Mouse (Mus musculus): Measurements from ENCODE around the gene Cabp1.

Gene Cabp1

DNA sequence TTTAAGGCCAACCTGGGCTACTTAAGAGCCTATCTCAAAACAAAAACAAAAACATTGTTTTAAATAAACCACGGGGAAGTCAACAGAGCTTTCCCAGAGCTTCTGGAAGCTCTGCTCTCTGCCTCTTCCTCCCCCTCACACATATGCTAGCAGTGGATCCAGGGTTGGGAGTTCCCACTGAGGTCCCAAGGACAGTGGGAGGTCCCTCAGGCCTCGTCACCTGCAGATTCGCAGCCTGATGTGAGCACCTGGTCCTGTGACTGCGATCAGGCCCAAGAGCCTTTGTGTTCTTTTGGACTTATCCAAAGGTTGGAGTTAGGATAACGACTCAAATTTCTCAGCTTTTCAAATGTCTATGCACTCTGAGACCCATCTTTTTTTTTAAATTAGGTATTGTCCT is 14.4 kb upstream of the Cabp1 start:
- no peak for DNase-seq

DNA sequence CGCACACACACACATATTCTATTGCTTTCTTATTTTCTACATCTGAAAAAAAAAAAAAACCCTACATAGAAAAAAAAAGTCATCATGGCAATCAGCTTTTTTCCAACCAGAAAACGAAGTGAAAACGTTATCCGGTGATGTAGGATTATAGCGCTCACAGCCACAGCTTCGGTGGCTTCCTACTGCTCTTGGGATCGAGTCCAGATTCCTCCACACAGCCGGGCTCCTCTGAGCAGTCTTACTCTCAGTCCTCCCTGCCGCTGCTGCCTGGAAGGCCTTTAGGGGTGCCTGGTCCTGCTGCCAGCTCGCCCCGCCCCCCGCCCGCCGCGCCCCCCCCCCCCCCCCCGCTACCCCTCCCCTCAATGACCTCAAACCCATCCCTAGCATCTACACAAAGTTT is 13.7 kb upstream of the Cabp1 start:
- no peak for DNase-seq

DNA sequence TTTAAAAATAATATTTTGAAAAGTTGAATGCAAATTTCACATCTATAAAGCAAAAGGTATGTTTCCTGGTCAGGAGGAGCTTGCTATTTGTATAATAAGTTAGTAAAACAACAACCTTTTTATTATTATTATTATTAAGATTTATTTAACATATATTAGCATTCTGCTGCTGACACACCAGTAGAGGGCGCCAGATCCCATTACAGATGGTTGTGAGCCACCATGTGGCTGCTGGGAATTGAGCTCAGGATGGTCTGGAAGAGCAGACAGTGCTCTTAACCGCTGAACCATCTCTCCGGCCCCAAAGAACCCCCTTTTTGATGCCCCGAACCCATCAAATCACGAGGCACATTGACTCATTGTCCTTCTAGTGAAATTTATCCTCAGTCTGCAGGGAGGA is 13.1 kb upstream of the Cabp1 start:
- DNase-seq: no peak

DNA sequence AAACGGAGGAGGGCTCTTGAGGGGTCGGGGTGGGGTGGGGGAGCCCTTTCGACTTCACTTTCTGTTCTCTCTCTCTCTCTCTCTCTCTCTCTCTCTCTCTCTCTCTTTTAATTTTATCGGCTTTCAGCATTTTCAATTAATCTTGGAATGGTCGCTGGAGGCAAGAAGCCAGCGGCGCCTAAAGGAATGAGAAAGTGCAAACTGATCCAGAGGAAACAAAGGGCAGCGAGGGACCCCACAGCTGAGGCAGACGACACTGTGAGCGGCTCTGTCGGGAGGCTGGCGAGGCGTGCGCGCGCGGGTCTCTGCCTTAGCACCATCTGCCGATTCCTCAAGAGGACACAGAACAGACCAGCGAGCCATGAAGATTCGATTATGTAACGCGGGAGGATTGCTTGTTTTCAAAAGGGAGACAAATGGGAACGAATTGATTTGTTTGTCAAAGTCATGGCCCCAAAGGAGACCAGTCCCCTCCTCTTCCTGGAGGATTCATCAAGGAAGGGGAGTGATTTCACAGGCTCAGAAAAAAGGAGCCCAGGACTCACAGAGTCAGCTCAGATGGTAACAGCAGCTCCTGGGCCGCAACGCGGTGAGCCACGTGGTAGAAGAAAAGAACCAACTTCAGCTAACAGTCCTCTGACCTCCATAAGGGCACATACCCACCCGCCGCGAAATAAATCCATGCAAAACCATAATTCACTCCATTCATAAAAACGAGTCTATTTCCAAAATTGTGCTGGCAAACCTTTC is 10.6 kb upstream of the Cabp1 start:
- DNase-seq: peak; percentile 57

DNA sequence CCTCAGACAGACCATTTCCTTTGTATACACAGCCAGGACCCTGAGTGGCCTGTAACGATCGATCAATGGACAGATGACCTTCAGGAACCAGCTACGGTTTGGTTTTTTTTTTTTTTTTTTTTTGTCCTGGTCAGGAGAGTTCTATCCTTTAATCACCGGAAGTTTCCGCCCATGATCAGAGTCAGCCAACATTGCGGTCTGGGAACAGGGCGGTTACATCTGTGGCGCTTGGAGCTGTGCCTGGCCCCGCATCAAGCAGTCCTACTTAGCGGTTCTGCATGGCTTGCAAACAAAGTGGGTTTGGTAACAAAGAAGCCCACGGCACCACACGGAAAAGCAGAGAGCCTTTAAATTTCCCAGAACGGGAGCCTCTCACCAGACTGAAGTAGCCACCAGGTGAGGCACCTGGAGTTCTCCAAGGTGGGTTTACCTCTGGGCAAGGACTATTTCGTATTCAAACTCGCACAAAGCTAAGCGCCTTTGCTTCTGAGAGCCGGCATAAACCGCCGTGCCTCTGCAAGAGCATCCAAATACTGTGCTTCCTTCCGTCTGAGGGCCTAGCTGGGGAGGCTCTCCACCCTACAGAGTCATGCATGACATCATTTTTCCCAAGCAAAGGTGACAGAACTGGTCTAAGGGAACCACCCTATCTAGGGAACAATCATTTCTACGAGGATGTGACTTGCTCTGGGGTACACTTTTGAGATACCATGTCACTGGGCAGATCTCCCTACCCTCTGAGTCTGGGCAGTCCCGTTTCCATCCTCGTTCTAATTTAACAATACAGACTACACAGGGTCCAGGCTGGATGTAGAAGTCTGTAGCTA is 9.8 kb upstream of the Cabp1 start:
- DNase-seq: no peak

DNA sequence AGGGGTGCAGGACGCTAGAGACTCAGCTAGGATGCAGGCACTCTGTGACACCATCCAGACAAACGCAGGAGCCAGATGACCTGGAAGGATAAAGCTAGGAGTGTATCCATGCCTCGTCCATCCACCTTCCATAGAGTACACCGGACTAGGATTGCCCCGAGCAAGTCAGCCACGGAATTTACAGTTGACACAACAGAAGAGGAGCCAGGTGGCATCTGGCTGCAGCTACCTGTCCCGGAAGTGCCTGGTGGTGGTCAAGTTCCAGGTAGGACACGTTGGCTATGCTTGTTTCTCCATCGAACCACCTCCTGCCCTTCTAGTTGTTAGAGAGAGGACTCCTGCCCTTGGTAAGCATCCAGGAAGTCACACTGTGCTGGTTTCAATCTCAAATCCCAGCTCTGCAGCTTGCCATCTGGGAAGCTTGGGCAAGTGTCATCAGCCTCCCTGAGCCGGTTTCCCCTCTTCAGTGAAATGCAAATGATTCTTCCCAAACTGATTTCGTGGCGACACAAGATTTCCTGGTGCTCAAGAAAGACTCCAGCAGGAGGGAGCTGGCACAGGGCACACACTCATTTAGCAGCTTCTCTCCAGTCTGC is 543 bp upstream of the Cabp1 start:
- DNase-seq: no peak

DNA sequence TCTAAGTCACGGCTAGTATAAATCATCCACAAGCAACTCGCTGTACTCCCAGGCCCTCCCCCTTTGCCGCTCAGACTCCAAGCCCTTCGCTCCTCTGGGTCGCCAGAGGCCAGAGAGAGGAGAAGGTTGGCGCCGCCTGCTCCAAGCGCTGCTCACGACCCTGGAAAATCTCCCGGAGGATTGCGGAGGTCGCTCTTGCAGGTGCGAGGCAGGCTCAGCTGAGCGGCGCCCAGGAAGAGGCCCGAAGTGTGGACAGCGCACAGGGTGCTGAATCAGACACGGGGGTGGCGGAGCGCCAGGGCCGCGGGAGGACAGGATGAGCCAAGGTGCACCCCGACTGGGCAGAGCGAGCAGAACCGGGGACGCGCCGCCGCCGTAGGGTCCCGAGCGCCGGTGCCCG is 955 bp downstream of the Cabp1 start:
- peak; percentile 74 for DNase-seq

DNA sequence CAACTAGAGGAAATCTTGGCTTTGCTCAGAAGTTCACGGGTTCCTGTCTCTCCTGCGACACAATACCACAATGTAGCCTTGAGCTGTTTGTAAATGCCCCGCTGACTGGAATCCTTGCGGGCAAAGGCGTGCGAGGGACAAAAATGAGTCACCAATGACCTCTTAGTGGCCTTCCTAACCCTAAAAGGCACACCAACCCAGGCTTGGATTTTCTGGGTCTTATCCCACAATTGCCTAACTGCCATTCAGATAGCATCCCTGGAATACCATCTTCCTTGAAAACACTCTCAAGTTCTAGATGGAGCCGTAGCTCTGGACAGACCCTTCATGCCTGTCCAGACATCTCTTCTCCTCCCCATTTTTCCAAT is 1.4 kb downstream of the Cabp1 start:
- no peak for DNase-seq

DNA sequence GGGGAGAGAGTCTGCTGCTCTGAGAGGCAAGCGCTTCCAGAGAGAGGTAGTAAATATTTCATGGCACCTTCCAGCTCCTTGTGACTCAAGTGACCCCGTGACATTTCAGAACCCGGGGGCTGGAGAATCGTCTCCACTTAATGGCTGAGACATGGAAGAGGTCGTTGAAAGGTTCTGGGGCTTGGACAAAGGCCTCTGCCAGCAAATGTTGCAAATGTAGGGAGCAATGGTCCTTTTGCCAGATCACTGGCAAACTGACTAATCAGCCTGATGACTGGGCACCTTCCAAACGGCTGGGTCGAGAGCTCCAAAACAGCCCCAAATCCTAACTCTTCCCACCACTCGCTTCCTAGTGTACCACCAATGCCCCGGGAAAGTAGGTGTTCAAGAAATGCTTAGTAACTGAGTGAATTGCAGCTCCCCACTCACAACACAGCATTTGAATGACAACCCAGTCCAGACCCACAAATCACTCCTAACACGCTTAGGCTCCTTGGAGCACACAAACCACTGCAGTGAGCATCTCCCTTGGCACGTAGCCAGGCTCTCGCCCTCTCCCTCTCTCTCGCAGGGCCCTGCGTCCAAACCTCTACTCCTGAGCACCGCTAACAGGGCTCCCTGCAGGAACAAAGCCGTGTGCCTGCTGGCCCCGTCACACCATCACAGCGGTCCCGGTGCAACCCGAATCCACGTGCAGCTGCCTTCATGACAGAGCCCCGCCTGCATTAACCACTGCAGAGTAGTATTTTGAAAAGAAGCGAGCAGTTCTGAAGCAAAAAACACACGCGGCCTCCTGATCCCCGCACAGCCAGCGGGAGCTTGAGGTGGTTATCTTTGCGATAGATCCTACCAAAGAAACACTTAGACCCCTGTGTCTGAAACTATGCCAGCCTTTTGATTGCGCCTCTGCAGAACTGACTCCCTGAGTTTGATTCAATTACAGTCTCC is 2.0 kb downstream of the Cabp1 start:
- peak; percentile 27 for DNase-seq

DNA sequence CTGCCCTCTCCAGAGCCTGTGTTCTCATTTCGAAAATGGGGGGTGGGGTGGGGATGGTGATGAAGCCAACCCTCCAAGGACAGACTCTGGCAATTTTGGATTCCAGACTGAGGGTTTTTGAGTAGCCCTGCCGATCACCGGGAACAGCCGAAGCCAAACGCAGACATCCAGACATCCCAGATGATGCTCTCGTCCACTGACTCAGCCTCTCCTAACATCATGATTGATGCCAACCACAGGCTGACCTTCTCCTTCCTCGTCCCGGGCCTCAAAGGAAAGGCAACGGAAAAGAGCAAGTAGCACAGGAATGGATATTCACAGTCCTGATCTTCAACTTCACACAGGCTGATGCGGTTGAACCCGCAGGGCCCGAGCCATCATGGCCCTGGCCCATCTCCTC is 4.1 kb downstream of the Cabp1 start:
- no peak for DNase-seq

DNA sequence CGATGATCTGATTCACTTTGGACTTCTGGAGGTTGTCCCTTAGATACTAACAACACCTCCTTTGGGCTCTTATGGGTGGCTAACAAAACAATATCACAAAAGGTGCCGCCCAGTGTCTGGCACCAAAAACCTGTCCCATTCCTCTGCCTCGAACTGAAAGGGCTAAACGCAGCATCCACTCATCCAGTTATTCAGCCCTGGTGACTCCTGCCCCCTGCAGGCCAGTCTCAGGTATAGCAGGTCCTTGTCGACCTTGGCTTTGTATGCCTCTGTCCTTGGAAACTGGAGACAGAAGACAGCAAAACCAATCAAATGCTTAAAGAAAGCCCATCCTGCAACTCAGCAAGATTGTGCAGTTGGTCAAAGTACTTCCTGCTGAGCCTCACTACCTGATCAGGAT is 5.4 kb downstream of the Cabp1 start:
- peak; percentile 73 for DNase-seq

DNA sequence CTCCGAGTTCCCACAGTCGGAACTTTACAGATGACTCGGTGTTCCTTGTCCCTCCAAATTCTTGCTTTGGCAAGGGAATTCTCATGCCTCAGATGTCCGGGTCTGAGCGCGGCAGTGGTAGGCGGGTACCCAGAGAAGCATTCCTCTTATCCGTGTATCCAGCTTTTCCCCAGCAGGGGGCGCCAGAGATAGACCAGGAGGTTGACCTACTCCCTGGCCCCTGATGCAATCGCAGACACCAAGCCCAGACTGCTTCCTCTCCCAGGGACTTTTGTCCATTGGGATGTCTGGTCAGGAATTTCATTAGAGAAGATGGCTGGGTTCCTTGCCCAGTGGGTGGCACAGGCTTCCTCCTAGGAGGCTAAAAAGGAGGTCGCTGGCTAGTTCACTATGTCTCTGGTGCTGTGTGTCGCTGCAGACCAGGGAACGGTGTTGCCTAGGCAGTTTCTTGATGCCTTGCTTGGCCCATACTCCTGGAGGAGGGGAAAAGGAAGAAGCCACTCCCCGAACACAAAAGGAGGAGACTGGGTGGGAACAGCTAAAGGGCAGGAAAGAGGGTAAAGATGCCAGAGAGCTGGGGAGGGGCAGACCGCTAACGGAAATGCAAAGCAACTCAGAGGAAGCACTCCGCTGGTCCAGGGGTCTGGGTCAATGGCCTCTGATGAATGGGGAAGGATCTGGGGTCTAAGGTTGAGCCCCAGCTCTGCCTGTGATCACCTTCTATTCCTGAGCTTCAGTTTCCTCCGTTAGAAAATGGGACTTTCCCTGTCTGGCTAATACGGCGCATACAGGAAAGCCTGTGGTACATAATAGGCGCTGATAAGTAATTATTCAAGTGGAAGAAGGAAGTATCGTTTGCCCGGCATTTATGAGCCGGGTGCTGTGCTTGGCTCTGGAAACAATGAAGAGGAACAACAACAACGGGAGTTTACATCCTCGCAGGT is 6.7 kb downstream of the Cabp1 start:
- DNase-seq: peak; percentile 96

DNA sequence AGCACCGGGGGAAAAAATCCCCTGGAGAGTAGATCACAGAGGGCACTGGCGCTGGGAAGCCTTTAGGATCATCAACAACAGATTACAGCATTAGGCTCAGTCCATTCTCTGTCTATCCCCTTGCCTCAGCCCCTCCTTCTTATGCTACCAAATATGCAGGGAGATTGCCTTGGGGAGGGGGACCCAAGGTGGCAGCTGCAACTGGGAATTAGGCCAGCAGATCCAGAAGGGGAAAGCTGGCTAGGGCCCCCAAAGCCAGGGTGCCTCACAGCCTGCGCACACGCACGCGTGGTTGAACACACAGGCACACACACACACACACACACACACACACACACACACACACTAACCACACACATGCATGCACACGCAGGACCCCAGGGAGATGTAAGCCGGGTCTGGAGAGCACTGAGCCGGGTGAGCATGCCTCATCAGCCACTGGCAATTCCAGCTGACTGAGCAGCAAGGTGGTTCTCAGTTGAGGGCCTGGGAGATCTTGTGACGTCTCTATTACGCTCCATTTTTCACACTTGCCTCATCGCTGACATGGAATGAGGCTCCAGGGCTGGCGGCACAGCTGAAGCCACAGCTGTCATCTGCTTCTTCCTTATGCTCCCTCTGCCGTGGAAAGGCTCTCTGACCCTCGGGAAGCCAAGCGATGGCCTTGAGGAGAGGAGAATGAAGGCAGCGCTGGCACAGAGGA is 7.7 kb downstream of the Cabp1 start:
- DNase-seq: no peak

DNA sequence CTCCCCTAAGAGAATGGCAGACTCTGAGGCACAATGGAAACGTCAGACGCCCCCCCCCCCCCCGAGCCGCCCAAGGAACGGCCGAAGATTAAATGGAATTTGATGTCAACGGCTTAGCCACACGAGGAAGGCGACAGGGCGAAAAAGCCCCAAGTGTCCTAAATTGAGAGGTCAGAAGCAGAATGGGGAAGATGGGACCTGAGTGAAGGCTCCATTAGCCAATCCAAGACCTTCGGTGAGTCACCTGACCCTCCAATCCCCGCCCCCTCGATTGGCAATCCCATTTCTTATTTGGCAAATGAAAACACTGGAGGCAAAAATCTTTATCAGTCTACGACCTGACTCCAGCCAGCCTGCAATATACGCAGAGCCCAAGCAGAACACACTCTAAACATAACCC is 9.5 kb downstream of the Cabp1 start:
- no peak for DNase-seq

DNA sequence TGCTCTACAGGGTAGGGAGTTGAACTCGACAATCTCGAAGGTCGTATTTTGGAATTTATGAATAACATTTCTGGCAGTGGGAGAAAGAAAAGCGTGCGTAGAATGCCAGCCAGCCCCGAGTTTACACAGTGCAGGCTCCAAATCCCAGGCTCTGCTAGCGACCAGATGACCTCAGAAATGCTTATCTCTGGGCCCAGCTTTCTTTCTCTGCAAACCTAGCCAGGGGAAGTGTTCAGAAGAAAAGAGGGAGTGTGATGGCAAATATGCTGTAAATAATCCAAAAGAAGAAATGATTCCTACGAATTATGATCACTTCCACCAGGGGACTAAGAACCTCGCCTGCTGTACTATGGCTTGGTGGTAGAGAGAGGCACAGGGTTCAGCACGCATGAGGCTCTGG is 10.7 kb downstream of the Cabp1 start:
- no peak for DNase-seq

DNA sequence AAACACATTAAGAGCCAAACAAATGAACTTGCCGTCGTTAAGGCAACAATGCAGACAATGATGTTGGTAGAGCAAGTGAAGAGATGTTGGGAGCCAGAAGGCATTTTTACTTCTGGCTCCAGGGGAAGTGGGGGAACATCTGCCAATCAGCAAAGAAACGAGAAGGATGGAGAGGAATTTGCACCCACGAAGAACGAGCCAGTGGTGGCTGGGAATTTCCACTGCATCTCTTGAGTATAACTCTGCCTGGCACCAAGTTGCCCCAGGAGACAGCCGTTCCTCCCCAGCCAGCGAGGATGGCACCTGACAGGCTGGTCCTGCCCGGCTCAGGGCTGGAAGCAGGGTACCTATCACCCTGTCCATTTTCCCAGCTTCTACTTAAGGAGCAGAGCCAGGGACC is 11.3 kb downstream of the Cabp1 start:
- no peak for DNase-seq

DNA sequence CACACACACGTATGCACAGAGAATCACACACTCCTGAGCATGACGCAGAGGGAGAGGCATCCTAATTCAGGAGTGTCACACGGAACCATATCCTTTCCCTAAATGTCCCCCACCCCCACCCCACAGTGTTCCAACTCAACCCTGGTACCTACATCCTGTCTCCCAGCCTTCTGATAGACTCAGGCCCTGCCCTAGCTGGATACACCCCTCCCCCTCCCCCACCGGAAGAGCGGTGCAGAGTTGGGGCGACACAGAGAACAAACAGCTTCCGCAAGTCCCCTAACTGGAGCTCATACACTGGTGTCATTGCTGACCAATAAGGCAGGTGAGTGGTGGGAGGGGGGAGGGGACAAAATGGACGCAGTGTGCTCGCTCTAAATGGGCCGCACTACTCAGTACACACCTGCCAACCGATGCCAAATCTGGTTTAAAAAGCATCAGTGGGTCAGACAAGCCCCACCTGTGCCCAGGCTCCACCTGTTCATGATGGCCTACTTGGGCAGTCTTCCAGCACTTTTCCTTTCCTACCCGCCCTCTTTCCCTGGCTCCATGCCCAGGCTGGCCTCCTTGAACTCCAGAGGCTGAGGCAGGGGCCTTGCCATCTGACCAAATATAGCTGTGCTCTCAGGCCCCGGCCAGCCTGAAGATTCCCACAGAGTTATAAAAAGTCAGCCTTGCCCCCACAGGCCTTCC is 12.8 kb downstream of the Cabp1 start:
- peak; percentile 69 for DNase-seq

DNA sequence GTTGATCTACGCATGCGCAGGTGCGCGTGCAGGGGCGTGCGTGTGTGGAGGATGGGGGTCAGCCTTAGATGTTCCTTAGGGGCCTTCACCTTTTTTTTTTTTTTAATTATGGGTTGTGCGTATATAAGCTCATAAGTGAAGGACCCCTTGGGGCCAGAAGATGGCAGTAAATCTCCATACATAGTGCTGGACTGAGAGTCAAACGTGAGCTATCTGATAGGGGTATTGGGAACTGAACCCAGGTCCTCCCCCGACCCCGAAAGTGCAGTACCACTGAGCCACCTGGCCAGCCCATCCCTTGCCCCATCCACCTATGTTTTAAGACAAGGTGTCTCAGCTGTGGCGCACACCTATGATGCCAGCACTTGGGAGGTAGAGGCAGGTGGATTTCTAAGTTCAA is 14.6 kb downstream of the Cabp1 start:
- no peak for DNase-seq

DNA sequence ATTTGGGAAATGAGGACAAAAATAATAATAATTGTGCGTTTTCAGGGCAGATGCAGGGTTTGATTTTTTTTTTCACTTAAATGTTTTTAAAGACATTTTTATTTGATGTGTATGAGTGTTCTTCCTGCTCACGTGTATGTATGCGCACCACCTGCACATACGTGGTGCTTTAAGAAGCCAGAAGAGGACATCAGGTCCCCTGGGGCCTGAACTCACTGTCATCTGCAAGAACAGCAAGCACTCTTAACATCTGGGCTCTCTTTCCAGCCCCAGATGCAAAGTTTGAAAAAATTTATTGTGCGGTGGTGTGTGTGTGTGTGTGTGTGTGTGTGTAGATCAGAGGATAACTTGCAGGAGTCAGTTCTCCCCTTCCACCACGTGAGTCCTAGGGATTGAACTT is 16.3 kb downstream of the Cabp1 start:
- DNase-seq: no peak

DNA sequence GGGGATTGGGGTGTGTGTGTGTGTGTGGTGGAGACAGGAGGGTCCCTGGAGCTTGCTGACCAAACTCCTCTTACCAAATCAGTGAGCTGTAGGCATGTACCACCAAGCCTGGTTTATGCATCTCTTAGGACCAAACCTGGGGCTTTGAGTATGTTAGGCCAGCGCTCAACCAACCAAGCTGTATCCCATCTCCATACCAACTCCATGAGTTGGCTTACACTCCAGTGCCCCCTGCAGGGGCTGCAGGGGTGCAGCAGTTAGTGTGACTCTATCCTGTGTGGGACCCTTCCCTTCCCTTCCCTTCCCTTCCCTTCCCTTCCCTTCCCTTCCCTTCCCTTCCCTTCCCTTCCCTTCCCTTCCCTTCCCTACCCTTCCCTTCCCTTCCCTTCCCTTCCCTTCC is 19.6 kb downstream of the Cabp1 start:
- peak; percentile 62 for DNase-seq

DNA sequence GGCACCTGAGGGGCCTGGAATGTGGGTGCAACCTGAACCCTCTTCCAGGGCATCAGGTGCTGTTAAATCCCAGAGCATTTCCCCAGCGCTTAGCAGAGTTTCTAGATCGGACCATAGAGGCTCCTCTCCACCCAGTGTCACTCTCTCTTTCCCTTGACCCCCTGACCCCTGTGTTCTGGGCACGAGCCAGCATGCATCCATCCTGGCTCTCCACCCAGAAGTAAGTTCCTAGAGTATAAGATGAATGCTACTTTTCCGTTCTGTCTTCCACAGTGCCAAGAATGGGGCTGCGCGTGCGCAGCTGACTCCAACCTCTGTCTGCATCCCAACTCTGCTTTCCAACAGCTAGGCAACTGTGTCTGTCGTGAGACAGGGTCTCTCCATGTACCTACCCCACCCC is 24.0 kb downstream of the Cabp1 start:
- no peak for DNase-seq
